Mouse (Mus musculus) embryo, embryonic 11.5 days (tissue): Measurements from ENCODE around the gene Mrln.

Experiments used
- DNase-seq: peaks from one replicate; pipeline ENCODE4 v3.0.0-alpha.2; 2012; ENCODE audit warnings: low read depth, low spot score

Mrln gene

DNA sequence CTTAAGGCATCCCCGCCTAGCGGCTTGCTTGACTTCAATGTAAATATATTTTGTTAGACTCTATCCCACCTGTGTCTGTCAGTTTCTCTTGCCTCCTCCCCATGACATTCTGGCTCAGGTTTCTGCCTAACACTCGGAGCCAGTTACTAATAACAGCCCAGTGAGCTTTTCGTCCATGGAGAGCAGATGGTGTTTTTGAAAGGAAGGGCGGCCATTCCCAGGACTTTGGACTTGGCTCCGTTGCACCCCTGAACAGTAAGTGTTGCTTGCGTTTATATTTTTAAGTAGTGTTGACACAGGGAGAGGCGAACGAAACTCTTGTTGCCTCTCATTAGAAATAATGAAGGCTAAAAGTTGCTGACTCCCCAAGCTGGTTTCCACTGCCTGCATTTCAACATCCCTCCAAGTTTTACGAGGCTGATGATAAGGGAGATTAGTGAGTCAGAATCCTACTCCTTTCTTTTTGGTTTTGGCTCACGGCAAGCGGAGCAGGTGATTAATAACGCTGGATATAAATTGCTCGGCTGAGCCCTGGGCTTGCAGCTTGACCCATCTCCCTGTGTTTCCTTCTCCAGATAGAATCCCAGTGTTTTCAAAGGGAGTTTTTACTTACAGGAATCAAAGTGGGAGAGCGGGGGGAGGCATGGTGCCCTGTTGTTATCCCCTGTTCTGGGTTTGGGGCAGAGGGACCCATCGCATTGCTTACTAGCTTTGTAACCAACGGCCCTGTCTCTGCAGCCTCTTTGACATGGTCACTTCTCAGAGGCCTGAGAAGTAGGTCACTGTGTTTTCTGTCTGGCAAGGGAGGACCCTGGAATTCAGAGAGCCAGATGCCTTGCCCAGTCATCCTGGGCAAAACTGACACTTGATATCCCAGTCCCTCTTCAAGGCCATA lies at the start of gene Mrln:
Mrln (plus strand) TSS at position 160 of the 895 bp plus-strand sequence.
- no peak for DNase-seq

DNA sequence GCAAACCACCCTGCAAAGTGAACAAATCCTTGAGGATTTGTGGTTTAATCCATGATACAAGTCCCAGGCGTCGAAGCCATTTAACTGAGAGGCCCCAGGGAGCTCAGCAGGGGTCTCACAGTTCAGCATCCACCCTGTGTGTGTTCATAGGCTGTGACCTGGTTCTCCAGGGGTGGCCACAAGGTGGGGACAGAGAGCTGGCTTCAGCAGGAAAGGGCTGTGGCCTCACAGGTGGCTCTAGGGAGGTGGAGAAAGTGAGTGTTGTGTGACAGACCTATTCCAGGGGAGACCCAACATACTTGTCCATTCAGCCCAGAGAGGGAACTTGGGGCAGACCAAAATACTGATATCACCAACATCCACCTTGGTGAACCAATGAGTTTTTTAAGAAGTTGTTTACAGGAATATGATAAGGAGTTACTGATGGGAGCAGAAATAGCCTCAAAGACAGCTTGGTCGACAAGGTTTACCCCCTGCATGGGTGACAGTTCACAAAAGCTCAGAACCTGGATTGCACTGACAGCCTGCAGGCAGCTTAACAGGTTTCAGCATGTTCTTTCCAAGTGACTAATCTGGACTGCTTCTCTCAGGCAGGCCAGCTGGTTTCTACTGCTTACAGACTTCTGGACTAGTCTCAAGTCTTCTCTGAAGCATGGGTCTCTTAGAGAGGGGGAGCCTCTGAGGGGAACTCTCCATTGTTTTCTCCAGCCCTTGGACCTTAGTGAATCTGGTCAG lies 47.9 kb upstream of the Mrln start:
- no peak for DNase-seq

DNA sequence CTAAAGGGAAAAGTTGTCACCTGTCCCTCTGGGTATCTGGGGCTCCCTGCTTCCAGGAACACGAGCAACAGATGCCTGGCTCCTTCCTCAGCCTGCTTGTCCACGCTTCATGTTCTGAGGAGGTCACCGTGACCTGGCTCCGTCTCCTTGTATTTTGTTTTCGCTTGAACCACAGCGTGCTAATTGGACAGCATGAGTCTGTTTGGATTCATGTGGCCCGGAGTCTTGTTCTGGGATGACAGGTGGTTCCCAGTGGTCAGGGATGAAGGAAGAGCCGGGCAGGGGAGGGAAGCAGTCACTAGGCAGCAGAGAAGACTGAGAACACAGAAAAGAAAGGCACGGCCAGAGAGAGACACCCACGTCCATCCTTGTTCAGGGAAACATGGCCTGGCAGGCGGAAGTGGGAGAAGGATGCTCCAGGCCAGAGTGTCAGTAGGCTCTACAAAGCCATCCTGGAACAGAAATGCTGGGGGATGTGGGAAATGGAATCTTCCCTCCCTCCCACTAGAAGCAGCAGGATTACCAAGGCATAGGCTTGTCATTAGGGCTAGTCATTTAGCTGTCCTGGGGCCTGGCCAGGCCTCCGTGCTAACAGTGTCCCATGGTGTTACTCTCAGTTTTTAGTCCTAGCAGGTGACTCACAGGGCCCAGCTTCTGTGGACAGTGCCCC lies 44.7 kb upstream of the Mrln start:
- DNase-seq = no peak

DNA sequence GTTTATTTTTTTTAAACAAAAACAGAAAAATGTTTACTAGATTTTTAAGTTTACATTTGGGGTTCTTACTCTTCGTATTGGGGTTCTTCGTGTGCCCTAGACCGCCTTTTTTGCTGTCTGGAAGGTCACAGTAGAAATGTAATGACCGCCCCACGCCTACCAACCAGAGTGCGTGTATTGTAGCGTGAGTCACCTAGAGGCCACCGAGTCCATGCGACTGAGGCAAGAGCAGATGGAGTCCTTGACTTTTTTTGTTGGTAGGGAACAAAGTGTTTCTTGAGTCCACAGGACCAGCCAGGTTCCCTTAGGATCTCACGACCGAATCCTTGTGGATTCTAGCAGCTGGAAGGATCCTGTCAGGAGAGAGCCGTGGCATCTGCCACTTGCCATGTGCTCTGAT lies 43.7 kb upstream of the Mrln start:
- DNase-seq = no peak

DNA sequence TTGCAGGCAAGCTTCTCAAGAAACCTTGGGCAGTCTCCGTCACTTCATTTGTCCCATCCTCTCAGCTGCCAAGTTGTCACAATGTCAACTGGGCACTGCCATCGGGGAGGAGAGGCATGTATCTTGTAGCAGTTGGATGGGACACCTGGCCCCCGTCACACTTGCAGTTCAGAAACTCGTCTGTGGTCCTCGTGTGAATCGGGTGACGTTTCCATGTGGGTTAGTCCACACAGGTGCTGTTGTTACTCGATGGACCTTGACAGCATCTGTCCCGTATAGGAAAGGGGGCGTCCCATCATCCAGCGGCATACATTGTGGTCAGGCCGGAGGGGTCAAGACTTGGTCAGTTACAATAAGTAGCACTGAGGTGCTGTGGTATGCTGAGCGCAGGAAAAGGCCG lies 43.0 kb upstream of the Mrln start:
- DNase-seq = no peak

DNA sequence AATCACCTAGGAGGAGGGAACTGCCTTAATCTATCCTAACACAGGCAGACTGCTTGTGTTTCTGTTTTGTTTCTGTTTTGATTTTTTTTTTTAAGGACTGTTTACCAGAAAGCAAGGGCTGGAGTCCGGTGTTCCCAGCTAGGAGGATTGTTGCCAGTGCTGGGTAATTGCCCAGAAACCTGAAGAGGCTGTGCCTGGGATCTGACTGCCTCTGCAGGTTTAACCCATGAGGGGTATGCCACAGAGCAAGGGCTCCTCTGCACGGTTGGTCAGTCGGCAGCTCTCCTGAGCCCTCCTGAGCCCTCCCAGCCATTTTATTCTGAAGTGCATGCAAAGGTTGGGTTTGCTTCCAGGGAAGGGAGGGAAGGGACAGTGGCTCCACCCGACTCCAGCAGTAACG lies 40.8 kb upstream of the Mrln start:
- no peak for DNase-seq

DNA sequence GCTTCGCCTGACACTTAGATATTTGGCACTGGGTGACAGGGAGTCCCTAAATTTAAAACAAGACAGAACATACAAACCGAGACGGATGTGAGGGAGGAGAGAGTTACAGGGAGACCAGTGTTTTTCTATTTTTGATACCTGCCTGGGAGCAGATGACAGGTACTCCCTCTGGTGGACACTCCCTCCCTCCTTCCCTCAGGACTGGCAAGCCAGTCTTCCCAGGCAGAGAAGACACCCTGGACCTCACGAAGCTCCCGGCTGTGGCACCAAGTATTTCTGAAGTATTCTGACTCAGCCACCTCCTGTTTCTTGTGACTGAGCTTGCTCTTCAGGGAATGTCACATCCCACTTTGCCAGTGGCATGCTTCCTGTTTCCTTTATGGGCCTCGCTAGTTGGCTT lies 38.6 kb upstream of the Mrln start:
- DNase-seq = no peak

DNA sequence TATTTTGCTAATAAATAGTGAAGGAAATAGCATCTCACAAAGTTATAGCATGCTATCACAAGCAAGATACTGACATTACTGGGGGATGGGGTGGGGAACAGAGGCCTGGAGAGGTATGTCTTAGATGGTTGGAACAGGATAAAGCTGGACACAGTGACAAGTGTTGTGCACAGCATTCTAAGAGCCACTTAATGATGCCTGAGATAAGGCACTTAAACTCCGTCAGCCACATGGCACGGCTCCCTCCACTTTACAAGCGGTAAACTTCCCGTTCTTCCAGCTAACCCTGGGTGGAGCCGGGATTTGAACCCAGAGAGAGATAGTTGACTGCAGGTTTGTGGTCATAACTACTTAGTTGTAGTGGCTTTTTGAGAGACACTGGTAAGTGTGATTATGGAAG lies 38.0 kb upstream of the Mrln start:
- DNase-seq = no peak

DNA sequence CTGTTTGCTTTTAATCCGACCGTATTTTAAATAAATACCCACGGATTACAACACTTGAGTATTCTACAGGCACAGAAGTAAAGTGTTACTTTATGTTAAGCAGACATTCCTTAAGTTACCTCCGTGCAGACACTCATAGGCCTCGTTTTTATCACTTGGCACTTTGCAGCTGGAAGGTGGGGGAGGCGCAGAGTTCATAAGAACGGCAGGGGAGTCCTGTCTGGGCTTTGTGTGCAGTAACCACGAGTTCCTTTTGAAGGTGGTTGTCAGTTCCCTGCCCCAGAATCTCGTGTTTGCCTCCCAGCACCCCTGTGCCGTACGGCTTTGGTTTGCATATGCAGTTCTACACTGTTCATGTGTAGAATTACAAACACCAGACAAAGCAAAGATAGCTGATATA lies 36.8 kb upstream of the Mrln start:
- DNase-seq = no peak

DNA sequence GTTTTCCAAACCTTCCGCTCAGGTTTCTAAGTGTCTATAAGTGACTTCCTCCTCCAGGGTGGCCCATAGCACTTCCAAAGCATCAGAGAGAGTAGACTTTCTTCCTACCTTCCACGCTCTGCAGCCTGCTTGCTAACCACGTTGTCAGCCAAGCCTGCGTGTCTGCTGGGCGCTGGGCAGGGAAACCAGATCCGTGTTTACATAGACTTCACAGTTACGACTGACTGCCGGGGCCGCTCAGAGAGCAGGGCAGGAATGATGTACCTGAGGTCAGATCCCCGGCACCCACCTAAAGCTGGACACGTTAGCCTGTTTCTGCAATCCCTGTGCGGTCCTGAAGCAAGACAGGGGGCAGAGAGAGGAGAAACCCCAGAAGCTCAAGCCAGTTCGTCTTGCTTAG lies 36.1 kb upstream of the Mrln start:
- no peak for DNase-seq

DNA sequence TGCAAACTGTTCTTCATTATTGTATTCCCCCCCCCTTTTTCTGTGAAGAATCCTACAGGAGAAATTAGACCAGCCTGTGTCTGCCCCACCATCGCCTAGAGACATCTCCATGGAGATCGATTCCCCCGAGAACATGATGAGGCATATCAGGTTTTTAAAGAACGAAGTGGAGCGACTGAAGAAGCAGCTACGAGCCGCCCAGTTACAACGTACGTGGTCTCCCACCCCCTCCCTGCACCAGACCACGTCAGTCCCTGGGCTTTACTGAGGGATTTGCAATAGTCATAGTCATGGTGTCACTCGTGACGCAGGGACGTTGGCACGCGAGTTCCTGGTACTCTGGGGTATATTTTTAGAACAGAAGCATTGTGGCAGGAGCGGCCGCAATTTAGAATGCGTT lies 35.4 kb upstream of the Mrln start:
- no peak for DNase-seq

DNA sequence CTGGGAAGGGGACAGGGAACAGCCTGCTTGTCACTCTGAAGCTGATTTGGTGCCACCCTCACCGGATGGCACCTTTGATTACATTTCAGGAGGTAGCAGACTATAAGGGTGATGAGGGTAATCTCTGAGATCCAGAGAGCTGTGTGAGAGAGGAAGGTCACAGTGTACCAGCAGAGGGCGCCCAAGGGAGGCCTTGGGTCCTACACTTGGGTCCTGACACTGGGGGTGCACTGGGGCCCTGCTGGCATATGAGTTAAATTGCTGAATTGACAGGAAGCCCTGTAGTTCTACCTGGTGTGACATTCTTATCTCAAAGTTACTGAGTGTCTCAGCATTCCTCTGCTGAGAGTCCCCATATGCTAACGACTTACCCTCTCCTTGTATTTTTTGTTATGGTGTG lies 31.1 kb upstream of the Mrln start:
- no peak for DNase-seq

DNA sequence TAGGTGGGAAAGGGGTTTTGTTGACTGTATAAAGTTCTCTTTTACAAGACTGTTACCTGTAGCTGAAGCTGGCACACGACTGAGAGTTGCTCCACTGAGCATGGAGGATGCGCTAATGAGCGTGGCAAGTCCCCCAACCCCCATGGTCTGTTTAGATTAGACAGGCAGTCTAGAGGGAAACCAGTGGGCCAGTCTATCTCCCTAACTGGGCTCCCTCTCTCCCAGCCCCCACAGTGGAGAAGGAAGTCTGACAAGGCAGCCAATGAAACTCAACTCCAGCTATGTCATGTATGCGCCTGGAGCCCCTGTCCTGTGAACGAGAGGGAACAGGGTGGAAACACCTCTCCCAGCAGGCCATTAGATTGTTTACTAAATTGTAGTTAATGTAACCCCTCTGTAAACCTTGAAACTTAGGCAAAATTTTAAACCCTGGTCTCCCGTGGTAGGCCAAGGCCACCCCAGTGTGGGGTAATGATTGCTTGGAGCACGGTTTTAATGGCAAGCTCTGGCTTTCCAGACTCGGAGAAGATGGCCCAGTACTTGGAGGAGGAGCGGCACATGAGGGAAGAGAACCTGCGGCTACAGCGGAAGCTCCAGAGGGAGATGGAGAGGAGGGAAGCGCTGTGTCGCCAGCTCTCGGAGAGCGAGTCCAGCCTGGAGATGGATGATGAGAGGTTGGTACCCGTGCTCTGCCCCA lies 29.8 kb upstream of the Mrln start:
- DNase-seq = no peak

DNA sequence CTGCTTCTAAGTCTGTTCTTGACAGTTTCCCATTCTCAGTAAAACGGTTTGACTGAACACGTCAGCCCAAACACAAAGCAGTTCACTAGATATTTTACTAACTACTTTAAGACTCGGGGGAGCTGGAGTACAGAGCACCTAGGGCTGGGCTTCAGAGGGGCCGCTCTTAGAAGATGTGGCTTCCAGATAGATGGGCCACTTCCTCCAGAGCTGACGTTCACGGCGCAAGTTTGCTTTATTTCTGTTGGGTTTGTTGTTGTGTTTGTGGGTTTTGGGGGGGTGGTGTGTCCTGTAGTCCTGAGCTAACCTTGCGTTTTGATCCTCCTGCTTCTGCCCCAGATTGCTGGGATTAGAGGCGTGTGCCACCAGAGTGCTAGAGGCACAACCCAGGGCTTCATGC lies 23.7 kb upstream of the Mrln start:
- no peak for DNase-seq

DNA sequence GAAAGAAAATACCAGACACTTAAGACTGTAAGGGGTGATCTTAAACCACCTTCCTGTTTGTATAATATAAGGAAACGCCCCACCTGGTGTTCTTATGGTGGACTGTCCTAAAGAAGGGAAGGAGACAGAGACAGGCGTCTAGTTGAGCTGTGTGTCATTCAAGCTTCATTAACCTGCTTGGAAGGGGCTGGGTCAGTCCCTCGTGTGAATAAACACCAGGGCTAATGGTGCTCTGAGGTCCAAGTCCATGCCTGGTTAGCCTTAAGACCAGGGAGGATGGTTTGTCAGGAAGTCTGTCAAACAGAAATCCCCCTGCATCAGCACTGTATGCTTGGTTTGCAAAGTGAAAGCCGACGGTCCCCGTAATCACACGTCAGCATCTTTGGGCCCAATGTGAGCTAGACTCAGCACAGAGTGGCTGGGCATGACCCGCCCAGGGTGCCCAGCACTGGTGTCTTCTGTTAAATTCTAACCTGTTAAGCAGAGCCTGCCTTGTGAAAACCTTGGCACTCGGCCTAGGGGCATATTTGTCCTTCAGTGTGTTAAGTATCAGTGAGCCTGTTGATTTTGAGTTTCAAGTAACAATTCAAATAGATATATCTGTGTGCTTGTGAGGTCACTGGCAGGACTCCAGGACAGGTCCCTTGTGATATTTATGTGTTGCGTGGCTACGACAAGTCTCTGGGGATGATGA lies 23.0 kb upstream of the Mrln start:
- DNase-seq = no peak

DNA sequence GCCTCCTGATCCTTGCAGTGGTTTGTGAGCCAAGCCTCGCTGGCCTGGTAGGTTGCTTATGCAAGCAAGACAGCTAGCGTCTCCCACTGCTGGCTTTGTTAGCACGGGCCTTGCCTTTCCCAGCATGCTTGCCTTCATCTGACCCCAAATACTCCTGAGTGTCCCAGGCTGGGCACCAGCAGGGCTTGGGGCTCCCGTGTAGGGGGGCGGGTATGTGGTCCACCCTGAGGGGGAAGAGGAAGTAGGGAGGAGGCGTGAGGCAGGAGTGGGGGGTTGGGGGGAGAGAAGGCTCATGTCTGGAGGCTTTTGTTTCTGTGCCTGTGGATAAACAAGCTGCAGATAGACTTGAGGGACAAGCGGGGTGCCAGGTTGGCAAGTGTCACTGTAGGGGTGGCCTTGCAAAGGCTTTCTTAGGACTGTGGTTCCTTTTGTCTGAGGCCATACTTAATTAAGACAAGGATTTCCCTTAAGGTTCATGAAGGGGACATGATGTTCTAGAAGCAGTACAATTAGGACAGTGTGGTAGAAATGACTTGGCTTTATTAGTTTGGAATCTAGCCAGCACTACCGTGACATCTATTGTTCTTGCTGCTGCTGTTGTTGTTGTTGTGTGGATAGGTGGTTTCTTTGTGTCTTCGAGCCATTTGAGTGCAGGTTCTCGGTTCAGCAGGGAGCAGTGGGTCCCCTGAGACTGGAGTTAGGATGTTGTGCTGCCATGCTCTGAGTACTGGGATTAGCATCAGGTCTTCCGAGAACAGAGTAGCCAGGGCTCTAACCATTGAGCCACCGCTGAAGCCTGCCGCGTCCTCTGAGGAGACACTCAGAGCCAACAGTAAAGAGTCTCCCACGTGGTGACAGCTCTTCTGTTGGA lies 21.0 kb upstream of the Mrln start:
- no peak for DNase-seq

DNA sequence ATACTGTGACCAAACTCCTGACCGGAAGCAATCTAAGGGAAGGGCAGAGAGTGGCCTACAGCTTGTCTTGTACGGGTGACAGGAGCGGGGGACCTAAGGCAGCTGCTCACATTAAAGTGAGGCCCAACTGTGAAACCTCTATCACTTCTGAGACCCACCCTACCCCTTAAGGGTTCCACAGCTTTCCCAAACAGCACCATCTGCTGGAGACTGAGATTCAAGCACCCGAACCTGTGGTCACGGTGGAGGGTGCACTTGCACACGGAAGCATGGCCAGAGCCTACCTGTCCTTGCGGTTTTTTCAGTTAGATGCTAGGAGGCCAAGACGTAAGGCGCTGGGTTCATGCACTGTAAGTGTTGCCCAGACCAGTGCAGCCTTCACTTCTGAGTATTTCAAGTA lies 18.3 kb upstream of the Mrln start:
- no peak for DNase-seq

DNA sequence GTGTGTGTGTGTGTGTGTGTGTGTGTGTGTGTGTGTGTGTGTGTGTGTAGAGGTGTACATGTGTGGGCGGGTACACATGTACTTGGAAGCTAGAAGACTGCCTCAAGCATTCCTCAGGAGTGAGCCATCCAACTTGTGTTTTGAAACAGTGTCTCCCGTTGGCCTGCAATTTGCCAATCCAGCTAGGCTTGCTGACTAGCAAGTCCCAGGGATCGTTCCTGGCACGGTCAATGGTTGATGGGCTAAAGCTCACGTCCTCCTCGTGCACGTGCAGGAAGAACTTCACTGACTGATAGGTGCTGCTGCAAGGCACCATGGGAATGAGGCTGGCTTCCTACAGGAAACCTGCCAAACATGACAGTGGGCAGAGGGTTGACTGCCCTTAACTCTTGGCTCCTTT lies 17.9 kb upstream of the Mrln start:
- DNase-seq = no peak

DNA sequence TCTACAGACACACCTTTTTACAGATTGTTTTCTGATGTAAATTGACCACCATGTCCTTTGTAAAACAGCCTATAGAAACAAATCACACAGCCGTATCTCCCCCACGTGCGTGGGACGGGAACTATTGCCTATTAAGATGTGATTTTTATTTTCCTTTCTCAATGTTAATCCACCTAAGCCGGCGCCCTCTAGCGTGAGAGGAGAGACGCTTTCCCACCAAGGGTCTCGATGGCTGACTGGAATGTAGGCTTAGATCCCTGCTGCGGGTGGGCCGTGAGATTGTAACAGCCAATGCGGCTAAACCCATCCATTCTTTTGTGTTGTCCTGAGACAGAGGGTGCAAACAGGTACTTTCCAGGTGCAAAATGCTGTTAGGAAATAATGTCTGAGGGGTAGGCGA lies 14.6 kb upstream of the Mrln start:
- no peak for DNase-seq

DNA sequence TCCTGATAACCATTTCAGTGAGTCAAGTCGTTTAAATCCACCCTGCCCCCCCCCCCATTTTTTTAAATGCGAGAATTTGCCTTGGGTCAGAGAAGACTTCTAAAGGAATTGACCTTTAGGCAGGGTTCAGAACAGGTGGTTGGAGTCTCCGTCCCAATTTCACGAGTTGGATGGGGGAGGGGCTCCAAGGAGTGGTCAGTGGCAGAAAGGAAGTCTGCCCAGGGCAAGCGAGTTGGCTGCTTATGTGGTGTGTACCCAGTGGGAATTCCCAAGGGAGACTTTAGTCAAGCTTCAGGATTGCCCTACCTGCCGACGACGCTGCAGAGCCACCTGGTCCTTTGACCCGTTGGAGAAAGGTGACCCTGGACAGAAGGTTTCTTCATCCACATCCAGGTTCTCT lies 10.2 kb upstream of the Mrln start:
- DNase-seq = no peak
